Mouse (Mus musculus) T-cell, adult 2 months (primary cell): ENCODE measurements around the gene Tbx19.

Source experiments
- DNase-seq: peaks from one replicate; pipeline ENCODE4 v3.0.0; 2022; ENCODE audit warnings: low spot score

The Tbx19 gene

DNA sequence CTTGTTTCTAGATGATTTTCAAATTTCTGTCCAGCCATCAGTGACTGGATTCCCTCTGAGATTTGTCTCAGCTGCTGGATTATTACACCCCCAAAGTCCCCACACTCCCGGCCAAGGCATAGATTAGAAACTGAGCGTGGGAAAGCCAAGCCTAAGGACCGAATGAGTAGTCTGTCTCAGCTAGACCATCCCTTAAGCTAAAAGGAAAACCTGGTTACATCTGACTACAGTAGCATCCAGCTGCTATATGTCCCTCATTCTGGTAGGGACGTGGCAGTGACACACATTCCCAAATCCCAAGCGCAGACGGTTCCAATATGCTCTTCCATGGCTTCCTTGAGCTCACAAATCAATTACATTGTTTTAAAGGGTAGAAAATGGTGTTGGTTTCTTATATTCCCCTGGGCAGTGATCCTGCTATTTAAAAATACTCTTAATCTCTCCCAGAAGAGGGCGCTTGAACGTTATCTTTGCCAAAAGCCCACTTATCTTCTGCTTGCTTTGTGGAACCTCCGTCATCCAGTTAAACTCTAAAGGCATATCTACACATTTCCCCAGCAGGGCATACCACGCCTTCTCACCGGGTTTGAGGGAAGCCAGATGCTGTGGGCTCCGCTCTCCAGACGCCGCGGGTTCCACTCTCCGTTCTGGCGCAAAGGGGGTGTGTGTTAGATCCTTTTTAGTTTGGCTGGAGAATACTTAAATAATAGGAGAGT, 46.0 kb downstream of the Tbx19 start:
- DNase-seq, result no peak

DNA sequence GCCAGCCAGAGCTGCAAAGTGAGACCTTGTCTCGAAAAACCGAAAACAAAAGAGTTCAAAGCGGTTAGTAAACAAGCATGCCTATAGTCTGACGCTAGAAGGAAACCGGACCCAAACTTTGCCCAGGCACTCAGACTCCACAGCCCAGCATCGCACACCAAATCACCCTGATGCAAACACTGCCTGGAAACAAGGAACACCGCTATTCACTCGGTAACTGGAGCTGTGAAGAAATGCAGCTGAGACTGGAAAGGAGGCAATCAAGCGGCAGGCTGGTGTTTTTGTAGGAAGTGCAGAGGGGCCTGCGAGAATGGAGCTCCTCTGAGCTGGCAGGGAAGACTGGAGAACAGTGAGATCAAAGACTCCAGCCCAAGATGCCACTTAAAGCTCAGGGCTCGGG, 46.9 kb downstream of the Tbx19 start:
- DNase-seq, result no peak

DNA sequence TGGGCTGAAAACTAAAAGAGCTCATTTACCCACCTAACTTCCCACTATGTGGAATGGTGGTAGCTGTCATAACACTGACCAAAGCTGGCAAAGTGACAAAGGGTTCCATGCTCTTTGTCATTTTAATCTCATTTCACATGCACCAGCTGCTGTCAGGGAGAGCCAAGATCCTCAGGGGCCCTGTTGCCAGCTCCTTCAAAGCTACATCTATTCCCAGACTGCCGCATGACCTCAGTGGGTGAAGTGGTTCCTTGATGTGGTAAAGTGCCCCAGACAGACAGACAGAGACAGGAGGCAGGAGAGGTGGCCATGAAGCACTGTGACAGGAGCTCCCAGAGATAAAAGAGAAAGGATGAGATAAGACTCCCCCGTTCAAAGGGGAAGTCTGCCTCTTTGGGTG, 49.9 kb downstream of the Tbx19 start:
- DNase-seq, result peak; percentile 31

DNA sequence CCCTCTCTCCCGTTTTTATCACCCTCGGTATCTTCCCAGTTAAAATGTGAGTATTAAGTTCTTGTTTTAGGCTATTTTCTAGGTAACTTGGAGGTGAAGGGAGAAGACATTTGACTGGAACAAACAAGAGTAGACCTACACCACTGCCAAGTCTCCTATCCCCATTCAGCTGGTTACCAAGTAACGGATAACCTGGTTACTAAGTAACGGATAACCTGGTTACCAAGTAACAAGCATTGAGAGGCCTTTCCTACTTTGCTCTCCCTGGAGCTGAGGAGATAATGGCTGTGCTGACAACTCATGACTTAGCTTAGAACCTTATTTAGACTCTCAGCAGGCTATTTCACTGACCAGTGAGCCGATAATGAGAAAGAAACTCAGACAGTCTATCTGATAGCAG, 51.4 kb downstream of the Tbx19 start:
- no peak for DNase-seq

DNA sequence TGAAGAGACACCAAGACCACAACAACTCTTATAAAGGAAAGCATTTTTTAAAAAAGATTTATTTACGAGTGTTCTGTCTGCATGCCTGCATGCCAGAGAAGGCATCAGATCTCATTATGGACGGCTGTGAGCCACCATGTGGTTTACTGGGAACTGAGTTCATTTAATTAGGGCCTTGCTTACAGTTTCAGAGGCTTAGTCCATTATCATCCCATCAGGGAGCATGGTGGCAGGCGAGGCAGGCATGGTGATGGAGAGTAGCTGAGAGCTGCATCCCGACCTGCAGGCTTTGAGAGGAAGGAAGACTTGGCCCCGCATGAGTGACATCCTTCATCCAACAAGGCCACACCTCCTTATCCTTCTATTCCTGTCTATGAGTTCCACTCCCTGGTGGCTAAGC, 52.1 kb downstream of the Tbx19 start:
- DNase-seq, result no peak

DNA sequence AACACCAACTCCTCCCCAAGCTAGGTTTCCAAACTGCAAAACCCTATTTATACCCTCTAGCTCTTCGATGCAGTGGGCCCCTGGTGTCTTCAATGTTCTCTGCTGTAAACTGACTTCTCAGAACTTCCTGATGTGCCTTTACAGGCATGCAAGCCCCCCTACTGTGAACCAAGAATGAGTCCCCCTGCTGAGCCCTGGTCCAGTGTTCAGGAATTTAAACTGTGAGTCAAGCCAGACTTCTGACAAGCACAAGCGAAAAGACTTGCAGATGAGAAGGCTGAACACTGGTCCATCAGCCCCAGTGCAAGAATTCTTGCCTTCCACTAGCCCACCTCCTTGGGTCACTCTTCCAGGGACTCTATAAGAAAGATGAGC, 54.6 kb downstream of the Tbx19 start:
- no peak for DNase-seq

DNA sequence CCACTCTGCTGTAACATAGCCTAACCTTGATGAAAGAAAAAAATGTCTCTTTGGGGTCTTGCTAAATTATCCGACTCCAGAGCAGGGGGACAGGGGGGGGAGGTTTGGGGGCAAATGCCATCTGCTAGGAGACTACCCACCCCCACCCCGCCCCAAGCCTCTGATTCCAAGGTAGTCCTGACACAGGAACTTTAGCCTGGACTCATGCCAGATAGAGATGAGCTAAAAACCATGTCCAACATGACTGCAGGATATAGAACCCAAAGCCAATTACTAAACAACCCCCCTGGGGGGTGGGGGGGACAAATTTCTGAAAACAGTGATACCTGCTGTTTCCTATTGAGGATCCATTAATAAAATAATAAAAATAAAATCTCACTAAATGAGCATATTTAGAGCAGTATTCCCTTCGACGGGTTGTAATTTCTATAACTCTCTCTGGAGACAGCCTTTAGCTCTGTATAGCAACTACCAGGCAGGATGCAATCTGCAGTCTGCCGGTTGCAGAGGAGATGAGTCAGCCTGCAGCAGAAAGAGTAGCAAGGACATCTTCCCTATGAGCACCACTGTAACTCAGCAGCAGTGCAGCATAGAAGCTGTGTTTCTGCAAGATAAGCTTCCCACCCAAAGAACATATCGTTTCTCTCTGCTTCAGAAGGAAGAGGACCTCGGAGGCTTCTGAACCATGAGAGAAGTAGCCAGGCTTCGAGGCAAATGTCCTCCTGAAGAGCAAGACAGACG, 55.1 kb downstream of the Tbx19 start:
- DNase-seq, result no peak

DNA sequence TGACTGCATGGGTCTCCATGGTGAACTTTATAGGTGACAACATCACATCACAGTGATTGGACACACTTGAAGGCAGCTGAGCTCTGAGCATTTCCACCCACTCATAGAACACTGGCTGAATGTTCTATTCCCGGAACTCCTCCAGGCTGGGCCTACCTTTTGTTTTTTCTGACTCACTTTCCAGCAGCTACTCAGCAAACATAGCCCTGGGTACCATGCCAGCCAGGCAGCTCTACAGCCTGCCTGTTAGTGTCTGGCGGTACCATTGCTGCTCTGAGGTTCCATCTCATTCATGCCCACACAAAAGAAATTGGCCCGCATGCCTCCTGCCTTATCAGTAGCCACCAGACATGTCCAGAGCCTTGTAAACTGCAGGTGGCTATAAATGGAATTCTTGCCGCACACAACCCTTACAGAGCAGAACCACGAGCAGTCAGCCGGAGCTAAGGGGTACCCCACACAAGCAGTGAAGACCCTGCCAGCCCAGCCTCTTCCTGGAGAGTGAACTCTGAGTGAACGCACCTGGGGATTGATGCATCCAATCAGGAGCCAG, 55.8 kb downstream of the Tbx19 start:
- DNase-seq, result no peak

DNA sequence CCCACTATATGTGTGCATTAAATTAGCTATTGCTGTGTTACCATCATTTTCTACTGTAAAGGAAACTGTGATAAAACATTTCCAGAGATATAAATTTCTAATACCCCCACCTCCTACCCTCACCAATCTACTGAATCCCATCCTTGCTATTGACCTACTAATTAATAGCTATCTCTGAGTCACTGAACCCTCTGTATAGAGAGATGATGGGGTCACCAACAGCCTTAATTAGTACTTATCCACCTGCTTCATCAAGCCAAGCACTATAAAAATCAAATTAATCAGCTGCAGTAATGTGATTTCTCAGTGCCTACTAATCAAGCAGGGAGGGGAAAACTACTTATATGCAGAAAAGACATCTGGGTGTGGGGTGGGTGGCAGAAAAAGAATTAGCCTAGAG, 61.0 kb downstream of the Tbx19 start:
- DNase-seq, result no peak

DNA sequence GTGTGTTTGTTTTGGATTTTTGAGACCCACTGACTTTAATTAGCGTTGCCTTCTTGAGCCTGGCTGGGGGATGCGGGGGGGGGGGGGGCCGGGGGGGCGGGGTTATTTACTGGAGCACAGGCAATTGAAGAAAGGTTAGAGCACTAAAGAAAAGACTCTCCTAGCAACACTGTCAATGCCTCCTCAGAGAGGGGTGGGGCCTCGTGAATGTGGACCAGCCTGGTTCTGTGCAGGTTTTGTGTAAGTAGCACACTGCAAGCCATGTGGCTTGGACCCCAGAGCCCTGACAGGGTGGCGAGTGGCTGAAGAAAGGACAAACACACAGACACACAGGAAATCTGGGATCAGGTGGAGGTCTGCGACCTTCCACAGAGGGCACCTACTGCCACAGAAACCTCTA, 65.7 kb downstream of the Tbx19 start:
- DNase-seq, result no peak

DNA sequence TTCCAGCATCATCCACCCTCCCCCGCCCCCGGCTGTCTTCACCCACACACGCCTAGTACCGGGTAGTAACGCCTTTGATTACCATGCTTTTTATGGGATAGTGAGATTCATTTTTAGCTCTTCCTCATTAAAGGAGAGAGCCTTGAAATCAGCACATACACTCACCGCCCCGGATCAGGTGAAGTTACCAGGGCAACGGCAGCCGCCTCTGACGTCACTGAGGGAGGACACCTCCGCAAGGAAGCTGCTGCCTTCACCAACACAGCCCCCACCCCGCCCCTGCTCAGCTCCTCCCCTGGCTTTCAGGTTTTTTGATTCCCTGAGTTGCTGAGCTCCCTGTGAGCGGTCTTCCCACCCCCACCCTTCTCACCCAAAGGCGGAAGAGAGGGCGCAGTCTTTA, 68.9 kb downstream of the Tbx19 start:
- peak; percentile 79 for DNase-seq

DNA sequence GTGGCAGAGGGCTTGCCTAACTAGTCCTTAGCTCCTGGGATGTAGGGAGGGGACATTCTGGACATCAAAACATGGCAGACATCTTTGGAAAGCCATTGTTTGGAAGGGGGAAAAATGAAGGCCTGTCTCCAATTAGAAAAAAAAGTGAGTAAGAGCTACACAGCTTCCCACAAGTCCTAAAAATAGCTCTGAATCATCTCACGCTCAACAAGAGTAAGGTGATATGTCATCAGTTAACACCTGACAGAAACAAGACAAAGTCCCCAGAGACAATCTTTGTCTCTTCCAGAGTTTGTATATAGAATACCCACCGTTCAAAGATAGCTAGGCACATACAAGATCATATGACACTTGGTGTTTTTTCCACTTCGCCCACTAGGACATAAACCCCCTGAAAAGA, 71.0 kb downstream of the Tbx19 start:
- DNase-seq, result no peak
